Mouse (Mus musculus) embryonic facial prominence, embryonic 11.5 days (tissue): ENCODE data around the gene Rhbdl3. TPM values are rescaled to one million over a fixed set of nuclear protein-coding genes. Genes with fewer than 3 reads are reported as not detected.

ENCODE experiments used
- ATAC-seq: fragments of 200-750 bp; cut with Nextera tagmentation; replicated peaks from 2 replicates; pipeline ENCODE4 v1.8.0; 2017; ENCODE audit warnings: low read depth; ENCODE audit not compliant: insufficient number of reproducible peaks, low FRiP score, low TSS enrichment
- DNase-seq: peaks from one replicate; pipeline ENCODE4 v3.0.0-alpha.2; 2015; ENCODE audit warnings: low spot score
- H3K27ac ChIP-seq: fragments of 300-500 bp; sonication (generic); replicated peaks from 2 replicates; pipeline ENCODE4 v1.5.1; 2014; ENCODE audit warnings: mild to moderate bottlenecking, low read depth, low read length, control low read depth
- H3K27me3 ChIP-seq: fragments of 300-500 bp; sonication (generic); 2 replicates; pipeline ENCODE4 v1.6.1; 2014; ENCODE audit warnings: mild to moderate bottlenecking, low read length, moderate library complexity, mixed read lengths; ENCODE audit not compliant: control insufficient read depth, insufficient read depth
- H3K36me3 ChIP-seq: fragments of 300-500 bp; sonication (generic); replicated peaks from 2 replicates; pipeline ENCODE4 v1.6.1; 2014; ENCODE audit warnings: low read depth, mild to moderate bottlenecking, low read length, moderate library complexity, mixed read lengths; ENCODE audit not compliant: control insufficient read depth, insufficient read depth
- H3K4me1 ChIP-seq: fragments of 300-500 bp; sonication (generic); 2 replicates; pipeline ENCODE4 v1.6.1; 2014; ENCODE audit warnings: low read length, mixed read lengths; ENCODE audit not compliant: control insufficient read depth, insufficient read depth
- H3K4me2 ChIP-seq: fragments of 300-500 bp; sonication (generic); 2 replicates; pipeline ENCODE4 v1.6.1; 2014; ENCODE audit warnings: low read depth, mild to moderate bottlenecking, control low read depth, low read length, moderate library complexity
- H3K4me3 ChIP-seq: fragments of 300-500 bp; sonication (generic); 2 replicates; pipeline ENCODE4 v1.5.1; 2014; ENCODE audit warnings: low read depth, low read length, control low read depth
- H3K9ac ChIP-seq: fragments of 300-500 bp; sonication (generic); replicated peaks from 2 replicates; pipeline ENCODE4 v1.6.1; 2014; ENCODE audit warnings: mild to moderate bottlenecking, control low read depth, low read length
- H3K9me3 ChIP-seq: fragments of 300-500 bp; sonication (generic); replicated peaks from 2 replicates; pipeline ENCODE4 v1.6.1; 2016; ENCODE audit warnings: mild to moderate bottlenecking, low read length, inconsistent platforms, mixed read lengths; ENCODE audit not compliant: control insufficient read depth
- WGBS: fragments of 180-500 bp; shearing (Covaris S2); extraction: QIAGEN DNeasy Blood & Tissue Kit; methylation state at CpG from one replicate; pipeline ENCODE4 v1.1.7; 2014; 5-methylcytosine and 5-hydroxymethylcytosine counted together
- polyA plus RNA-seq: library from polyadenylated mRNA; unstranded; fragments of >200 nt; fragmentation: Nextera tagmentation; extraction: Ambion mirVana; gene quantifications from 2 replicates; pipeline ENCODE4 v1.2.1, GENCODE M21; 2014

The Rhbdl3 gene
- polyA plus RNA-seq = 3.2 and 4.0 TPM in 2 replicates

- H3K4me1 ChIP-seq = 0 out of 2 replicates have a peak, but pooled peaks cover 5% of the 10 kb centered on the region
Measured at GRCm38 (mm10) chr11:80300551-80301315, at the start of gene Rhbdl3. Gene Rhbdl3, plus strand, starts transcription at chr11:80300912.

GRCm38 (mm10) chr11:80264137-80264536 lies 36.6 kb upstream of the Rhbdl3 start:
- Histone ChIP-seq H3K4me3 (no peak overlapping the region), H3K9ac (no peak overlapping the region), H3K9me3 (no peaks in the 10 kb centered on the region), H3K4me1 (no peaks in the 10 kb centered on the region), H3K27me3 (no peaks in the 10 kb centered on the region), H3K36me3 (no peaks in the 10 kb centered on the region; the same call in 1 of the 2 replicates), H3K27ac (no peak overlapping the region), H3K4me2 (no peak overlapping the region)
- WGBS = 92% methylated on average over 8 of the region's 8 CpGs
- ATAC-seq = no peak
- no peak for DNase-seq

More at GRCm38 (mm10) chr11:80300551-80301315, at the start of gene Rhbdl3:
- H3K9ac ChIP-seq = peak within 1 kb of the TSS; percentile 63
- no peaks in the 10 kb centered on the region for H3K9me3 ChIP-seq
- ATAC-seq (peak; percentile 48), DNase-seq (peak; percentile 64)
- H3K27me3 ChIP-seq = peaks cover 34% of the 10 kb centered on the region
- under 1% methylated on average over 76 of the region's 81 CpGs for WGBS
- H3K4me3 ChIP-seq = peak within 1 kb of the TSS; percentile 68
- H3K36me3 ChIP-seq = no peaks in the 10 kb centered on the region
- H3K4me2 ChIP-seq = peak within 1 kb of the TSS; percentile 100
- 0 out of 2 replicates have a peak within 1 kb of the TSS, but pooled peaks have one; percentile 13 for H3K27ac ChIP-seq

DNA sequence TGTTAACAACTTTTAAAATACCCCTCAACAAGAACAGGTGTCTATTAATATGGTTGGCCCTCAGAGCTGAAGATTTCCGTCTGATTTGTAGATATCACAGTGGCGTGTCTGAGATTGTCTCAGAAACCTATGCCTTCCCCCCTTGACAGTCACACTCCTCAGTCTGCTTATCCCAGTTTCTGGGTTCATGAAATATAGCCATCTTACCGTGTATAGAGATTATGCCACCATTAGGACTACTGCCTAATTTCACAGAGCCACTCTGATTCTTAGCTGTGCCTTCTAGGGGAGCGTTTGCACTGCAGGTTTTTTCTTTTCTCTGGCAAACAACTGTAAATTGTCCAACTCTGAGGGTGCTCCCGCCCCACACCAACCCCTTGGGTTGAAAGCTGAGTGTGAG lies 29.6 kb upstream of the Rhbdl3 start:
- H3K9ac ChIP-seq = no peak overlapping the region
- 93% methylated on average over 5 of the region's 5 CpGs for WGBS
- H3K4me3 ChIP-seq = no peak overlapping the region
- H3K27ac ChIP-seq = no peak overlapping the region
- ATAC-seq (no peak), DNase-seq (no peak)
- no peaks in the 10 kb centered on the region for H3K4me1 ChIP-seq
- no peaks in the 10 kb centered on the region for H3K9me3 ChIP-seq
- H3K36me3 ChIP-seq = no peaks in the 10 kb centered on the region
- H3K27me3 ChIP-seq = no peaks in the 10 kb centered on the region
- no peak overlapping the region for H3K4me2 ChIP-seq

GRCm38 (mm10) chr11:80275011-80275410 lies 25.7 kb upstream of the Rhbdl3 start:
- DNase-seq (no peak), ATAC-seq (no peak)
- 61% methylated on average over 3 of the region's 3 CpGs for WGBS
- Histone ChIP-seq H3K4me3 (no peak overlapping the region), H3K4me1 (no peaks in the 10 kb centered on the region), H3K9ac (no peak overlapping the region), H3K36me3 (no peaks in the 10 kb centered on the region), H3K4me2 (no peak overlapping the region), H3K27me3 (no peaks in the 10 kb centered on the region), H3K9me3 (no peaks in the 10 kb centered on the region), H3K27ac (no peak overlapping the region)

DNA sequence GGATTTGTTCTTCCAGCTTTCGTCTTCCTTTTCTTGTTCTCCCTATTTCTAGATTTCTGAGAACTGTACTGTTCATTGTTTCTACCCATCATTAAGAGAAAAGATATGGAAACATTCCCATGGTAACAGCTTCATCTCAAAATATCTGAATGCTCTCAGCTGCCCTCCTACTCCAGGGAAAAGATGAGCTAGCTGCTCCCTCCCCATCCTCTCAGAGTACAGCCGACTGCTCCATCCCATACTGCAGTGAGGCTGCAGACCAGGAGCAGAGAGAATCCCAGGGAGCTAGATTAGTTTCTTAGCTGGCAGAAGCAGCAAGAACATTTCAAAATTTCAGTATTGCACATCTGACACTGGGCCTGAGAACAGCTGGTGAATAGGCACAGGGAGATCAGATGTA lies 22.7 kb upstream of the Rhbdl3 start:
- Histone ChIP-seq H3K9me3 (no peaks in the 10 kb centered on the region), H3K4me1 (no peaks in the 10 kb centered on the region), H3K9ac (no peak overlapping the region), H3K4me3 (no peak overlapping the region), H3K27ac (no peak overlapping the region), H3K27me3 (no peaks in the 10 kb centered on the region), H3K4me2 (no peak overlapping the region), H3K36me3 (no peaks in the 10 kb centered on the region)
- no peak for DNase-seq
- 75% methylated on average over 2 of the region's 2 CpGs for WGBS
- ATAC-seq = no peak

GRCm38 (mm10) chr11:80283786-80284185 lies 16.9 kb upstream of the Rhbdl3 start:
- H3K4me2 ChIP-seq = no peak overlapping the region
- no peaks in the 10 kb centered on the region for H3K4me1 ChIP-seq
- no peaks in the 10 kb centered on the region for H3K36me3 ChIP-seq
- no peaks in the 10 kb centered on the region for H3K9me3 ChIP-seq
- ATAC-seq = no peak; the same call in 1 of the 2 replicates
- no peak overlapping the region for H3K4me3 ChIP-seq
- WGBS = 70% methylated on average over 3 of the region's 3 CpGs
- H3K27me3 ChIP-seq = no peaks in the 10 kb centered on the region
- H3K27ac ChIP-seq = no peak overlapping the region
- no peak overlapping the region for H3K9ac ChIP-seq
- DNase-seq = no peak

GRCm38 (mm10) chr11:80284641-80285040 lies 16.1 kb upstream of the Rhbdl3 start:
- H3K9me3 ChIP-seq = no peaks in the 10 kb centered on the region
- DNase-seq (no peak), ATAC-seq (no peak)
- H3K9ac ChIP-seq = no peak overlapping the region
- 34% methylated on average over 6 of the region's 6 CpGs for WGBS
- H3K27me3 ChIP-seq = no peaks in the 10 kb centered on the region
- no peak overlapping the region for H3K4me3 ChIP-seq
- H3K4me2 ChIP-seq = no peak overlapping the region
- no peaks in the 10 kb centered on the region for H3K4me1 ChIP-seq
- no peak overlapping the region for H3K27ac ChIP-seq
- no peaks in the 10 kb centered on the region for H3K36me3 ChIP-seq

GRCm38 (mm10) chr11:80287150-80287549 lies 13.6 kb upstream of the Rhbdl3 start:
- Histone ChIP-seq H3K4me2 (no peak overlapping the region), H3K4me3 (no peak overlapping the region), H3K9ac (no peak overlapping the region), H3K4me1 (no peaks in the 10 kb centered on the region), H3K27ac (no peak overlapping the region), H3K36me3 (no peaks in the 10 kb centered on the region), H3K9me3 (no peaks in the 10 kb centered on the region), H3K27me3 (no peaks in the 10 kb centered on the region)
- peak; percentile 88 for DNase-seq
- WGBS = 20% methylated on average over 5 of the region's 5 CpGs
- ATAC-seq = no peak
